Mouse (Mus musculus) cerebellum, postnatal 4 days (tissue): Measurements from ENCODE around the gene Zmiz1.

Source experiments
- DNase-seq, 2 experiments: peaks; one replicate each; pipeline ENCODE4 v3.0.0; 2022; ENCODE audit warnings: low spot score in 2 of 2, mixed read lengths in 1 of 2

Gene Zmiz1

GRCm38 (mm10) chr14:25454066-25454760 lies 4.8 kb upstream of the Zmiz1 start:
- DNase-seq: no peak

DNA sequence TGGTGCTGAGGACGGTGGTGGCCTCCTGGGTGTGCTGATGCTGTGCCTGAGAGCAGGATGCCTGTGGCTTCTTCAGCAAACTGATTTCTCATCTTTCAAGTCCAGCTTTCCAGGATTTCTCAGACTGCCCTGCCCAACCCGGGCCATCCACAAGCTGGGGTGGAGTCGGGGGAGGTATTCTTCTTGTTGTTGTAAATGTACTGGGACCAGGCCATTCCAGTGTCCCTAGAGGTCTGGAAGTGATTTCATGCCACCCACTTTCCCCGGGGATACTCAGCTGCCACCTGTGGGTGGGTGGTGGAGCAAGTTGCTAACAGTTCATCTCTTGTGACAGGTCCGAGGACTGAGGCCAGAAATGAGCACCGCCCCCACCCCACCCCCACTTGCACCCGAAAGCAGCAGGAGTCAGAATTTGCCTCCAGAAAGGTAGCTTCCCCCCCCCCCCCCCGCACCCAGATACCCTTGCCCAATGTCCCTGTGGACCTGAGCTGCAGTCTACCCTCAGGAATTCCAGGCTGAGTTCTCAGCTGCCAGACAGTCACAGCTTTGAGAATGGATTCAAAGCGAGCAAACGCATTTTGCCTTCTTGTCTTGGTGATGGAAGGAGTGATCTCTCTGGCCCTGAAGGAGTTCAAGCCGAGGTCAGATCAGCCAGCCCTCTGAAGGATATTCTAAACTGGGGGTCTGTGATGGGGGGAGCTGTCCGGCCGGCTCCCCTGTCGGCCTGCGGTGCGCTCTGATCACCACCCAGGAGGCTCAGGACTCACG lies 2.1 kb upstream of the Zmiz1 start:
- DNase-seq: peak in 1 of 2 experiments; percentile 36

- DNase-seq: peak; percentile 98
Observed at GRCm38 (mm10) chr14:25457434-25457957, 1.5 kb upstream of the Zmiz1 start.

DNA sequence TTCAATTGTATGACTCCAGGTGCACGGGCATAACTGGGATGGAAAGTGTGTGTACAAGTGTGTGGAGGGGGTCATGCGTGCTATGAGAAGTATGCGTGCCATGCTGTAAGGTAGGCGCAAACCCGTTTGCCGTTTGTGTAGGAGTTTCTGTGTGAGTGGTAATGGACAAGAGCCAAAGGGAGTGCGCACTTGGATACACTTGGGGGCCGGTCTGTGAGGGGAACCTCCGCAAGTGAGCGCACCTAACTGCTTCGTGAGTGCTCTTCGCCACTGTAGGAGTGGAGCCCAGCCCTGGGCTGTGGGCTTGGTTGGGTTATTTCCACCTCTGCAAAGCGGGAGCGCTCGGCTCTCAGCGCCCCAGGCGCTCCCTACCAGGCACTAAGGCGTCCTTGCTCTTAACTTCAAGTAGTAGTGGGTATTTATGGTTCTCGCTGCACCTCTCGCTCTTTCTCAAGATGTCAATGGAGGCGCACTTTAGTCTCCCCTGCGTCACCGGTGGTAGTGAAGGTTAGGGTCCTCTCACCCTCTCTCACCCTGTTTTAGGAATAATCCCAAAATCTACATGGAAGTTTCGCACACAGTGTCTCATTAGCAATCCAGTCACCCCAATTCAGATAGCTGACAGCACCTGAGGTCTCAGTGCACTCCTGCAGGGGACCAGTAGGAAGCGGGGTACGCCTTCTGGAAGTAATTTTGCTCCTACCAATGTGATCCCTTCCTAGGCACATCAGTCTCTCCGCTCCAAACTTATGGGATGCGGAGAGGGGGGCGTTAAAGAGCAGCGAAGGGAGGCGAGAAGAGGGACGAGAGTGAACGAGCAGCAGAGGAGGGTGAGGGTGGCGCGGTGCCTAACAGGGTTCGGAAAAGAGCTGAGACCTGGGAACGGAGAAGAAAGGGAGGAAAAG lies 622 bp upstream of the Zmiz1 start:
- no peak for DNase-seq

GRCm38 (mm10) chr14:25459394-25459997 lies 511 bp downstream of the Zmiz1 start:
- DNase-seq: peak in 1 of 2 experiments; percentile 50

GRCm38 (mm10) chr14:25459998-25460800 lies 1.2 kb downstream of the Zmiz1 start:
- peak in 1 of 2 experiments; percentile 70 for DNase-seq

GRCm38 (mm10) chr14:25460801-25461675 lies 2.1 kb downstream of the Zmiz1 start:
- peak; percentile 38 to 71 for DNase-seq

DNA sequence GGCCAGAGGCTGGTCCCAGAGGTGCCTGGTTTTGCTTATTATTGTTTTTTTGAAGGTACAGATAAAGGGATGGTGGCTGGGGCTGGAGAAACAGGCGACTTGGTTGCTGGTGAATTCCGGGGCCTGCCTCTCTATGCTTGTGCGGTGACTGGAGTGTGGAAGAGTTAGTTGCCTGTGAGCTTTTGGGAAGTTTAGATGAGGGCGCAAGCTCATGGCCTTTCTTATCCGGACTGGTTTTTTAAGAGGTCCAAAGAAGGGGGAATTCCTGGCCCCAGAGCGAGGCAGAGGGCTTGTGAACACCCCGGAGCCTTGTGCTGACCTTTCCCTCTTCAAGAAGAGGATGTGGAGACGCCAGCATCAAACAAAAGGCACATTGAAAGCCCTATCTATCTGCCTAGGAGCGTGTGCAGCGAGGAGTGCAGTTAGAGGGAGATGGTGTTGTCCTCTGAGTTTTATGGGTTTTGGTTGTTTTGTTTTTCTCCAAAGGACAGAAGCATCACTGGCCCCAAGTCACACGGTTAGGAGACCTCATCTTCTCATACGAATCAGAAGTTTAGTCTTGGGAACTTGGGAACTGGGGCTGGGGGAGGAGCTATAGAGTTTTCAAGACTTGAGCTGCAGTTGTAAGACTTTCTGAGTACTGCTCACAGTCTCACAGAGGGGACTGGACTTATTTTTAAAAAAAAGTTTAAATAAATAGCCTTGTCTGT lies 2.8 kb downstream of the Zmiz1 start:
- DNase-seq: no peak

- no peak for DNase-seq
Observed at GRCm38 (mm10) chr14:25462975-25463374, 4.0 kb downstream of the Zmiz1 start.

DNA sequence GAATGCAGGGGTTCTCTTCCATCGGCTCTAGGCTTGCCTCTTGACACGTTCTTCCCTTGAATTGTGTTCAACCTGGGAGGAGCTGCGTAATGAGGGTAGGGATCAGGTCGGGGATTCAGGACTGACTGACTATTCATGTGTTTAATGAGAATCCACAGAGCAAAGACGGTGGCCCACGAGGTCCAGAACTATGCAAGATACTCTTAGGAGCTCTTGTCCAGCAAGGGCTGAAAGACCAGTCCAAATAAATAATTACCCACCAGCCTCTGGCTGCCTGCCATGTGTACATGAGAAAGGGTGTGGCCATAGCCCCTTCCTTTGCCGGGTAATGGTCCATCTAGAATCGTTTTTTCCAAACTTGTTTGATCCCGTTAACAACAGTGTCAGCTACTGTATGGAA lies 4.9 kb downstream of the Zmiz1 start:
- no peak for DNase-seq

- DNase-seq: no peak
Observed at GRCm38 (mm10) chr14:25464611-25465307, 5.8 kb downstream of the Zmiz1 start.

DNA sequence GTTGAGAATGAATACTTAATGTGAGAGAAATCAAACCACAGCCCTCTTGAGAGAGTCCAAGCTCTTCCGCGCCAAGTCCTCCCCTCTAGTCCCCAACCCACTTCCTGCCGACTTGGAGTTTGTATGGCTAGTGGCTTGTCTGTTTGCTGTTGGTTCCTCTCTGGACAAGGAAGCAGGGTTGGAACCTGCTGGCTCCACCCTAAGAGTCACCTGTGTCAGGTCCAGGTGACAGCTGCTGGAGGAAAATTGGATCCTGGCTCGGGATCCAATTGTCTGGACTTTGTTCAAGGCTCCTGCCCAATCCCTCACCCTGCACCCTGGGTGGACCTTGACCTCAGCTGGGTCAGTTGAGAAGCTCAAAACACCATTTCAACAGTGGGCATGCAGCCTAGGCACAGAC lies 7.4 kb downstream of the Zmiz1 start:
- DNase-seq: no peak

- peak in 1 of 2 experiments; percentile 32 for DNase-seq
Observed at GRCm38 (mm10) chr14:25467911-25468668, 9.1 kb downstream of the Zmiz1 start.

DNA sequence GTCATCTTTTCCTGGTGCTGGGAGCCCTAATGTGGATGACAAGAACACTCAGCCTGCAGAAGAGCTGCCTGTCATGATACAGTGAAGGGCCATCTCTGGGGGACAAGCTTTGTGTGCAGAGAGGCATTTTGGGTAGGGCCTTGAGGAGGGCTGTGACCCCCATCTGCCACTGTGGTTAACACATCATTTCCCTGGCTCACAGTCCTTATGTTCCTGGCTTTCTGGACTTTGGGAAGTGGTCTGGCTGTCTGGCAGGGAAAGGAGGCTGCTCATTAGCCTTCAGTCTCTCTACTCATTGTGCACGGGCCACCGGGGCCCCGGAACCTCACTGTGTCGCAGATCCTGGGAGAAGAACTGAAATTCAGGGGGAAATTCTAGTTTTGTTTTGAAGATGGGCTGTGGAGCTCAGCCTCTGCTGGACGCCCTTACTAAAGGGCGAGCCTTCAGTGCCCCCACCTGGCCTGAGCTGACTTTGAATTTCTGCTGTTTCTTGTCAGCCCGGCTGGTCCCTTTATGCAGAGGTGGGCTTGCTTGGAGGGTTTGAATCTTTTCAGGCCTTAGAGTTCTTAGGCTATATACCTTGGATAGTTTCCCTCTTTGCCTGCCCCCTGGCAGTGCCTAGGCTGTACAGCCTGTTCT lies 10.0 kb downstream of the Zmiz1 start:
- DNase-seq: peak in 1 of 2 experiments; percentile 24

GRCm38 (mm10) chr14:25470224-25470805 lies 11.3 kb downstream of the Zmiz1 start:
- DNase-seq: peak in 1 of 2 experiments; percentile 53

- no peak for DNase-seq
Observed at GRCm38 (mm10) chr14:25471035-25471434, 12.1 kb downstream of the Zmiz1 start.
